Mouse (Mus musculus) testis, adult 2 months (tissue): ENCODE results near the gene Yes1. TPM values are rescaled to one million over a fixed set of nuclear protein-coding genes. Genes with fewer than 3 reads are reported as not detected.
"Not testable (repeated sequence)": the region's sequence is repeated elsewhere in the genome, so short reads cannot be mapped to it uniquely, and the experiment has no call there.

Source experiments
- H3K27ac ChIP-seq: fragments of 200-500 bp; 2 replicates; pipeline ENCODE4 v1.5.1; 2012; ENCODE audit warnings: low read depth, low read length; ENCODE audit not compliant: control insufficient read depth, insufficient read depth
- H3K27me3 ChIP-seq: fragments of 200-500 bp; 2 replicates; pipeline ENCODE4 v1.6.1; 2012; ENCODE audit warnings: mild to moderate bottlenecking, low read length, moderate library complexity; ENCODE audit not compliant: control insufficient read depth, insufficient read depth
- H3K36me3 ChIP-seq: fragments of 200-500 bp; 2 replicates; pipeline ENCODE4 v1.6.1; 2012; ENCODE audit warnings: mild to moderate bottlenecking, low read length; ENCODE audit not compliant: control insufficient read depth, insufficient read depth
- H3K4me1 ChIP-seq: fragments of 200-500 bp; 2 replicates; pipeline ENCODE4 v1.6.1; 2012; ENCODE audit warnings: low read length; ENCODE audit not compliant: control insufficient read depth, insufficient read depth
- H3K4me3 ChIP-seq: fragments of 200-500 bp; 2 replicates; pipeline ENCODE4 v1.5.1; 2012; ENCODE audit warnings: low read depth, mild to moderate bottlenecking, low read length, moderate library complexity, mixed read lengths; ENCODE audit not compliant: control insufficient read depth
- CTCF ChIP-seq: fragments of 200-500 bp; IDR thresholded peaks from 2 replicates; pipeline ENCODE4 v1.5.1; 2012; ENCODE audit warnings: low read depth, mild to moderate bottlenecking, inconsistent platforms, low read length, moderate library complexity; ENCODE audit not compliant: control insufficient read depth, insufficient read depth, insufficient replicate concordance
- POLR2A ChIP-seq: fragments of 200-500 bp; IDR thresholded peaks from 2 replicates; pipeline ENCODE4 v1.6.1; 2012; ENCODE audit warnings: low read depth, mild to moderate bottlenecking, inconsistent platforms, low read length, moderate library complexity; ENCODE audit not compliant: control insufficient read depth
- polyA plus RNA-seq: library from polyadenylated mRNA; depleted of rRNA; stranded (reverse); fragments of >200 nt; gene quantifications from 2 replicates; pipeline ENCODE4 v1.2.3, GENCODE M21; 2012

The Yes1 gene
- polyA plus RNA-seq, 1 experiment: 2.9 TPM

DNA sequence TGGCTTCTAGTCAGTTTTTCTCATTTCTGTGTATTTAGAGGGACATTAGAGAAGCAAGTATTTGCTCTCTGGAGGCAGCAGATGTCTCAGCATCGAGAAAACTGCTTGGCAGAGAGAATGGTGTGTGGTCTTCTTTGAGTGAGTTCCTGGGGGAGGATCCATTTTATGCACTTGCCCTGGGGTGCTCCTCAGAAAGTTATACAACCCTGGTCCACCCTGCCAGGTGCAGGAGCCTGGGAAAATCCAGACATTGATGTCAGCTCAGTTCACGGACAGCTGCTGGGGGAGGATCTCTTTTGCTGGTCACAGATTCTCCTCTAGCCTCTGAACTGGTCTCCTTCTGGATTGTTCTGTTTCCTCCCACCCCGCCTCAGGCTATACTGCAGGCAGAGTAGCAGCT, 110.3 kb downstream of the Yes1 start:
- H3K4me3 ChIP-seq: no peak overlapping the region
- no peak overlapping the region for H3K27ac ChIP-seq
- no peaks in the 10 kb centered on the region for H3K27me3 ChIP-seq
- H3K4me1 ChIP-seq: no peaks in the 10 kb centered on the region
- TF ChIP-seq POLR2A (no peak), CTCF (no peak)
- H3K36me3 ChIP-seq: no peaks in the 10 kb centered on the region

DNA sequence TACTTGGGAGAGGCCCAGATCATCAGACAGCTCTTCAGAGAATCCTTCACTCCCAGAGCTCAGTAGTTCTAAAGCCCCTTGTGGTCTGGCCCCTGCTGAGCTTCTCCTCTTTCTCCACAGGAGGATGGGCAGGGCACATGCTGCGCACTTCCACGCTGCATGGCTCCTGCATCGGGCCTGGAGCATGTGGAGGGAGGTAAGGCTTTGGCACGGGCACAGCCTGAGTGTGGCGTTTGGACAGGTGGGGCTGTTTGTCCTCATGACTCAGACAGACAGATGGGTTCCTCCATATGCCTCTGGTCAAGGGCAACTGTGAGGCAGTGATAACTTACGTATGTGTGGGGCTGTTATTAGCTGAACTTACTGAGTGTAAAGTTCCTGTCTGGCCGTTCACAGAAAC, 111.3 kb downstream of the Yes1 start:
- Histone ChIP-seq H3K4me1 (no peaks in the 10 kb centered on the region), H3K27ac (no peak overlapping the region), H3K36me3 (no peaks in the 10 kb centered on the region), H3K4me3 (no peak overlapping the region), H3K27me3 (no peaks in the 10 kb centered on the region)
- no peak for TF ChIP-seq CTCF
- no peak for TF ChIP-seq POLR2A

DNA sequence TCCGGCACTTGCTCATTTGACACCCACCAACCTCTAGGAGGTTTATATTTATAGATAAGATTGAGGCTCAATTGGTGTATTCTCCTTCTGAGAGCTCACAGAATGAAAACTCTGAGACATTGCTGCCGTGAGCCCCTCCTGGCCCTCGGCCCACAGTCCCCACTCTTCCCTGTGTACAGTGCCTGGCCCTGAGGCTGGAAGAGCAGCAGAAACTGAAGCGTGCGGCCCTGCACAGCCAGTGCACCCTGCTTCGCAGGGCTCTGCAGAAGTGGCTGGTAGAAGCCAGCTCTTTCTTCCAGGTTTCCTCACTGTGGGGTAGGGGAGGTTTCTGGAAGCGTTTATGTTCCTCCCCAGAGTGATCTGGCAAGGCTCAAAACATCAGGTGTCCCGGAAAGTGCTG, 111.7 kb downstream of the Yes1 start:
- H3K36me3 ChIP-seq, H3K4me3 ChIP-seq, H3K4me1 ChIP-seq, H3K27ac ChIP-seq, H3K27me3 ChIP-seq: not testable (repeated sequence)

DNA sequence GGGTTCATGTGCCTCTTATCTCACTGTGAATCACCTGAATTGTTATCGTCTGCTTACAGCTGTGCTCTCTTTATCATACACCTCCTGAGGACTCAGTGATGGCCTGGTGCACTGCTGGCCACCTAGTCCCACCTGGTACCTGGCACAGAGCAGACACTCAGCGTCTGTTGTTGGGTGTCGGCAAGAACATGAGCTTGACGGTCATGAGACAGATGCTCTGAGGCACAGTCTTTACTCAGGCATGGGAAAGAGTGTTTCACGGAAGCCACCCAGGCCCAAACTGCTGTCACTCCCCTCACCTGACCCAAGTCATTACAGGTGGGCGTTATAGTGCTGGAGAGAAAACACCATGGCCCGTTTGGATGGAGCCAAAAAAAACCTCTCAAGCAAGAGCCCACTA, 113.0 kb downstream of the Yes1 start:
- TF ChIP-seq POLR2A (no peak), CTCF (no peak)
- no peaks in the 10 kb centered on the region for H3K4me1 ChIP-seq

DNA sequence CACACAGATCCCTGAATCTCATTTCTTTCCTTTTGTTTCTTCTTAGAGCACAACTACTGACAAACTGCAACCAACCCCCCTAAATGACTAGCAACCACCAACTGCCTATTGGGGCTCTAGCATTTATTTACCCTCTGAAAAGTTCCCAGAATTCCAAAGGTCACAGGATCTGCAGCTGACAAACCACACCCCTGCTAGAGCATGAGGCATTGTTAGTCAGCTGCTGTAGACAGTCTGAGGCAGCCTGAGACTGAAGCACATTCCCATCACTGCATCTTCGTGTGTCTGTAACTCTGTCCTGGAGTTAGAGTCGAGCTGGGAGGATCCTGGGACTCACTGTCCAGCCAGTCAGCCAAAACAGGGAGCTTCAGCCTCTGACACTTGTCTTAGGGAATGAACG, 114.4 kb downstream of the Yes1 start:
- not testable (repeated sequence) for H3K4me3 ChIP-seq, H3K27me3 ChIP-seq, H3K4me1 ChIP-seq

More for the DNA sequence above, 113.0 kb downstream of the Yes1 start:
- Histone ChIP-seq H3K4me3 (no peak overlapping the region), H3K27me3 (no peaks in the 10 kb centered on the region), H3K27ac (no peak overlapping the region), H3K36me3 (no peaks in the 10 kb centered on the region)

DNA sequence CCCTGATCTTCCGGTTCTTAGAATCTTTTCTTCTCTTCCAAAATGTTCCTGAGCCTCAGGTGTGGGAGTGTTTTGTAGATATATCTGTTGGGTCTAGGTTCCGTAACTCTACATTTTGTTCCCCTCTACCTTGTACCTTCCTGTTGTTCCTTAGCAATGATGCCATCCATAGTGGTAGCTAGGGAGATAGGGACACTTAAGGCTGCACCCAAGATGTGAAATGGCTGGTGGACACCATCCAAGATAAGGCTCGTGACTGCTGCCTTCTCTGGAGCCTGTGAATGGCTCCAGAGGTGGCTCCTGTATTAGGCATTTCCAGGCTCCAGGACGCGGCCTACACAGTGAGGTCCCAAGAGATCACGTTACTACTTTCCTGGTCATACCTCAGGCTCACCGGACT, 117.3 kb downstream of the Yes1 start:
- no peak overlapping the region for H3K27ac ChIP-seq

More for the DNA sequence above, 114.4 kb downstream of the Yes1 start:
- H3K27ac ChIP-seq, H3K36me3 ChIP-seq: not testable (repeated sequence)

DNA sequence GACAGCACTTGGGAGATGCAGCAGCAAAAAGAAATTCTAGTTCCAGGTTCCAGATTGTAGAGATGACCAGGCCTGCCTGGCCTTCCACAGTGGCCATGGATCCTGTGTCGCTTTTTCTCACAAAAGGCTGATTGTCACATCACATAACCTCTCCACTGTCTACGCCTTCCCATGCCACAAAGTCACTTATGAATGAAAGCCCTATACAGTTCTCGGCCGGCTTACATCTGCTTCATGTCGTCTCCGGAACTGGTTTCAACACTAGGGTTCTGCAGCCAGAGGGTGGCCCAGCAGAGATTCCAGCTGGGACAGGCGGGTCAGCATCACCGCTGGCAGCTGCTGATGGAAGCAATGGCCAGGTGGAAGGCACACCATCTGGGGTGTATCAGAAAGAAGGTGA, 117.9 kb downstream of the Yes1 start:
- no peaks in the 10 kb centered on the region for H3K36me3 ChIP-seq
- TF ChIP-seq CTCF (no peak), POLR2A (no peak)
- H3K4me3 ChIP-seq: no peak overlapping the region
- H3K27me3 ChIP-seq: no peaks in the 10 kb centered on the region
- no peaks in the 10 kb centered on the region for H3K4me1 ChIP-seq
- no peak overlapping the region for H3K27ac ChIP-seq

More for the DNA sequence above, 117.3 kb downstream of the Yes1 start:
- Histone ChIP-seq H3K27me3 (no peaks in the 10 kb centered on the region), H3K36me3 (no peaks in the 10 kb centered on the region), H3K4me1 (no peaks in the 10 kb centered on the region), H3K4me3 (no peak overlapping the region)
- TF ChIP-seq POLR2A (no peak), CTCF (no peak)

DNA sequence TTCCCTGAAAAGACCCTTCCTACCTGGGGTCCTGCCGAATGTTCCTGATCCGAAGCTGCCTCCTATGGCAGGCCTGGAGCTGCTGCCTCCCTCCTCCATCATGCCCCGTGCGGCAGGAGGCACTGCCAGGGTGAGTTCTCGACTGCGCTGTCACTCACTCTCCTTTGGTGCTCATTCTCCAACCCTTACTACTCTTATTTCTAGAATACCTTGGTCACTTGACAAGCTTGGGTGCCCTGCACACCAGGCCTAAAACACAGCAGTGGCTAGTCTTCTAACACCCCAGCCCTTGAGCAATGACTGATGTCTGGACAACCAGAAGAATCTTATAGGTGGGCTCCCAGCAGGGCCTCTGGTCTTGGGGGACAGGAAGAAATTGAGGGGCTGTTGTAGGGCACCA, 122.9 kb downstream of the Yes1 start:
- H3K27me3 ChIP-seq, H3K27ac ChIP-seq, H3K4me3 ChIP-seq, H3K36me3 ChIP-seq, H3K4me1 ChIP-seq: not testable (repeated sequence)
